Mouse (Mus musculus) retina, postnatal 1 day (tissue): ENCODE measurements around the gene Rgs5.

Experiments used
- DNase-seq: peaks from one replicate; pipeline ENCODE4 v3.0.0-alpha.2; 2012

Rgs5 gene

DNA sequence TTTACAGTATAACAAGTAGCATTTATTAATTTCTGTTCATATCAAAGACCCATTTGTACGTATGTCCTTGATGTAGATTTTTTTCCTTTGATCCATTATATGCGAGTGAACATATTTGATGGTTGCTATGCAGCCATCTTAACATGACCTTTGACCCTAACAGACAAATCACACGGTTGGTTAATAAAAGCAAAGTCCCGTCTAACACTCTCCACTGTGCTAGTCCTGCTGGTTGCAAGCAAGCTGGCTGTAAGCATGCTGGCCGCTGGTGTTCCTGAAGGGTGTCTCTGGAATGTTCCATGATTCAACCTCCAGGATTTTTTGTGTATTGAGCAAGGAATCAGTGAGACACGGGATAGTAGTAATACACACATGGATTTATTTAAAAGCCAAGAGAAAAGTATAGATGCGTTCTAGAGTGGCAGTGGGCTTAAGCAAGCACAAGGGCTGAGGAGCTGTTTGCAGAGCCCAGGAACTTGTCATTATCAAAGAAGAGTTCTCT lies 75.3 kb downstream of the Rgs5 start:
- DNase-seq: no peak

DNA sequence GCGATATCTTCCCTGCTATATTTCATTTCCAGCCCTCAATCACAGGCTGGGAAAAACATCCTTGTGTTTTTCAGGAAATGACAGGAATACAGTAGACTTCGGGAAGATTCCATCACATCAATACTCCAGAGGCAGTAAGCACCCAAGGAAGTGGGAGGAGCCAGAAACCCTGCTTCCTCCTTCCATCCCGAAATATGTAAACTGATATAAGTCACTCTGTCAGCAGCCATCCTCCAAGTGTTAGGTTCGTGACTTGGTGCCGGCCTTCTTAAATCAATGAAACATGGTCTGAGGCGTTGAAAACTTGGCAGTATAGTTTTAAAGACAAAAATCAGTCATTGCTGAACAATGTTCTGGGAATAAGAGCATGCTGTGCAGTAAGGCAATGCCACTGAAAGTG lies 80.8 kb downstream of the Rgs5 start:
- no peak for DNase-seq

DNA sequence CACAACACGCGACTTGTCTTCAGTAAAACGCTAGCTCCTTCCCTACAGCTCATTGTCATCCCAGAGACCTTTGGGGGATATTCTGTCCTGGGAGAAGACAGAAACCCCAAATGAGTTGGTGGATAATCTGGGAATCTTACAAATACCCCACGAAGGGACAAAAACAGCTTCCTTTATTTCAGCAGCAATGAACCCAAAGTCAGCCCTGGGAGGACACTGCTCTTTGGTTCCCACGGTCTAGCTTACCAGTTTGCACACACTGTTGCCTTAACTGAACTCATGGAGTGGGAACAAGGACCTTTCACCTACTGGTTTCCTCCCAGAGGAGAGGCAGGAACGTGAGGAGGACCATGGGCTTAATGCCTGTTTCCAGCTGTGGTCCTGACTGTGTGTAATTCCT lies 81.9 kb downstream of the Rgs5 start:
- no peak for DNase-seq

DNA sequence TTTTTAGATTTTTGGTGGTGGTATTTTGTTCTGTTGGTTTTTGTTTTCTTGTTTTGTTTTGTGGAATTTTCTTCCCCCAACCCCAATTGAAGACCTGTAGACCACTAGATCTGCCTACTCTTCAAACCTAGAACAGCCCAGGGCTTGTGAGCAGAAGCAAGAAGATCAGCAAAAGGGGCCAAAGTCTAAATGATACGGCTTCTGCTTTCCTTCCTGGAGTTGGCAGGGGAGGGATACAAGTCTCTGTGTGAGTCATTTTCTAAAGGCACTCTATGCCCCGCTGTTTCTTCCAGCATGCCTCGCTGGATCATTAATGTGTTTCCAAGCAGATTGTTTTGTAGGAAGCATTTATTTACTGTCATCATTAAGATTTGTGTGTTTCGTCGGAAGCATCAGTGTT lies 85.8 kb downstream of the Rgs5 start:
- DNase-seq: no peak
